Mouse (Mus musculus) lung, embryonic 15.5 days (tissue): ENCODE data around the gene Pbx2. TPM values are rescaled to one million over a fixed set of nuclear protein-coding genes. Genes with fewer than 3 reads are reported as not detected.

ENCODE experiments used
- ATAC-seq: fragments of 200-750 bp; cut with Nextera tagmentation; 2 replicates; pipeline ENCODE4 v1.8.0; 2017; ENCODE audit warnings: moderate number of reproducible peaks, borderline replicate concordance; ENCODE audit not compliant: low FRiP score, low TSS enrichment; ENCODE audit errors: extremely low read depth
- H3K27ac ChIP-seq: fragments of 300-500 bp; sonication (generic); 2 replicates; pipeline ENCODE4 v1.5.1; 2015; ENCODE audit warnings: moderate library complexity, mild to moderate bottlenecking, inconsistent platforms
- H3K27me3 ChIP-seq: fragments of 300-500 bp; sonication (generic); 2 replicates; pipeline ENCODE4 v1.6.1; 2015; ENCODE audit warnings: inconsistent platforms
- H3K36me3 ChIP-seq: fragments of 300-500 bp; sonication (generic); 2 replicates; pipeline ENCODE4 v1.6.1; 2015; ENCODE audit warnings: inconsistent platforms
- H3K4me1 ChIP-seq: fragments of 300-500 bp; sonication (generic); 2 replicates; pipeline ENCODE4 v1.6.1; 2015; ENCODE audit warnings: inconsistent platforms
- H3K4me2 ChIP-seq: fragments of 300-500 bp; sonication (generic); 2 replicates; pipeline ENCODE4 v1.6.1; 2015; ENCODE audit warnings: inconsistent platforms, mild to moderate bottlenecking, moderate library complexity
- H3K4me3 ChIP-seq: fragments of 300-500 bp; sonication (generic); 2 replicates; pipeline ENCODE4 v1.5.1; 2015; ENCODE audit warnings: mild to moderate bottlenecking, inconsistent platforms
- H3K9ac ChIP-seq: fragments of 300-500 bp; sonication (generic); 2 replicates; pipeline ENCODE4 v1.6.1; 2015; ENCODE audit warnings: inconsistent platforms
- H3K9me3 ChIP-seq: fragments of 300-500 bp; sonication (generic); 2 replicates; pipeline ENCODE4 v1.6.1; 2016; ENCODE audit warnings: inconsistent platforms
- WGBS: fragments of 180-500 bp; shearing (Covaris S2); methylation state at CpG from one replicate; pipeline ENCODE4 v1.1.7; 2015; 5-methylcytosine and 5-hydroxymethylcytosine counted together
- polyA plus RNA-seq: library from polyadenylated mRNA; unstranded; fragments of >200 nt; fragmentation: Nextera tagmentation; extraction: Ambion mirVana; gene quantifications from 2 replicates; pipeline ENCODE4 v1.2.1, GENCODE M21; 2015

Gene Pbx2
- polyA plus RNA-seq, 1 experiment from 2014 or later, result 9.8 TPM

GRCm38 (mm10) chr17:34561200-34561599 lies 29.9 kb upstream of the Pbx2 start:
- no peak for ATAC-seq
- peak overlapping the region; percentile 31; the same call in 1 of the 2 replicates for H3K4me2 ChIP-seq
- 61% methylated on average over 8 of the region's 8 CpGs for WGBS
- no peak overlapping the region for H3K9ac ChIP-seq
- peaks cover 16% of the 10 kb centered on the region for H3K4me1 ChIP-seq
- no peaks in the 10 kb centered on the region for H3K27me3 ChIP-seq
- no peaks in the 10 kb centered on the region for H3K36me3 ChIP-seq
- H3K4me3 ChIP-seq, result no peak overlapping the region
- peak overlapping the region; percentile 64 for H3K27ac ChIP-seq
- H3K9me3 ChIP-seq, result no peaks in the 10 kb centered on the region

- no peaks in the 10 kb centered on the region for H3K9me3 ChIP-seq
- no peaks in the 10 kb centered on the region for H3K27me3 ChIP-seq
- ATAC-seq, result no peak
- 58% methylated on average over 3 of the region's 3 CpGs for WGBS
- no peak overlapping the region for H3K4me3 ChIP-seq
- peaks cover 16% of the 10 kb centered on the region for H3K4me1 ChIP-seq
- H3K9ac ChIP-seq, result no peak overlapping the region
- H3K4me2 ChIP-seq, result no peak overlapping the region
- no peaks in the 10 kb centered on the region for H3K36me3 ChIP-seq
- H3K27ac ChIP-seq, result no peak overlapping the region
These were observed 28.5 kb upstream of the Pbx2 start for GRCm38 (mm10) chr17:34562595-34562994.

- Histone ChIP-seq H3K4me2 (no peak overlapping the region), H3K9me3 (no peaks in the 10 kb centered on the region), H3K27ac (no peak overlapping the region), H3K4me1 (peaks cover 16% of the 10 kb centered on the region), H3K9ac (no peak overlapping the region), H3K4me3 (no peak overlapping the region), H3K27me3 (no peaks in the 10 kb centered on the region), H3K36me3 (no peaks in the 10 kb centered on the region)
- ATAC-seq, result no peak
- WGBS, result 67% methylated on average over 11 of the region's 11 CpGs
These were observed 27.7 kb upstream of the Pbx2 start for GRCm38 (mm10) chr17:34563354-34563753.

- Histone ChIP-seq H3K9ac (no peak within 1 kb of the TSS), H3K4me1 (peaks cover 16% of the 10 kb centered on the region), H3K27me3 (no peaks in the 10 kb centered on the region), H3K36me3 (no peaks in the 10 kb centered on the region), H3K4me2 (peak within 1 kb of the TSS; percentile 49), H3K4me3 (peak within 1 kb of the TSS; percentile 30), H3K27ac (peak within 1 kb of the TSS; percentile 87), H3K9me3 (no peaks in the 10 kb centered on the region)
- WGBS, result 6% methylated on average over 6 of the region's 6 CpGs
- peak; percentile 60; the same call in 1 of the 2 replicates for ATAC-seq
These were observed 27.1 kb upstream of the Pbx2 start, which contains the start of gene Notch4 for GRCm38 (mm10) chr17:34564003-34564421. Notch4 (plus strand) TSS chr17:34564268.

- Histone ChIP-seq H3K9me3 (no peaks in the 10 kb centered on the region), H3K4me3 (peak overlapping the region; percentile 30), H3K4me2 (peak overlapping the region; percentile 49), H3K27ac (peak overlapping the region; percentile 87), H3K27me3 (no peaks in the 10 kb centered on the region), H3K4me1 (peaks cover 14% of the 10 kb centered on the region), H3K36me3 (no peaks in the 10 kb centered on the region), H3K9ac (no peak overlapping the region)
- 29% methylated on average over 3 of the region's 3 CpGs for WGBS
- peak; percentile 49; the same call in 1 of the 2 replicates for ATAC-seq
These were observed 26.3 kb upstream of the Pbx2 start for GRCm38 (mm10) chr17:34564796-34565195.

- no peak overlapping the region for H3K27ac ChIP-seq
- 55% methylated on average over 9 of the region's 9 CpGs for WGBS
- peaks cover 14% of the 10 kb centered on the region for H3K4me1 ChIP-seq
- no peaks in the 10 kb centered on the region for H3K9me3 ChIP-seq
- H3K36me3 ChIP-seq, result no peaks in the 10 kb centered on the region
- H3K4me3 ChIP-seq, result no peak overlapping the region
- no peak overlapping the region for H3K9ac ChIP-seq
- H3K4me2 ChIP-seq, result no peak overlapping the region
- no peaks in the 10 kb centered on the region for H3K27me3 ChIP-seq
- no peak for ATAC-seq
These were observed 23.8 kb upstream of the Pbx2 start for GRCm38 (mm10) chr17:34567311-34567710.

GRCm38 (mm10) chr17:34568421-34568820 lies 22.6 kb upstream of the Pbx2 start:
- Histone ChIP-seq H3K4me2 (no peak overlapping the region), H3K4me3 (no peak overlapping the region), H3K9me3 (no peaks in the 10 kb centered on the region), H3K27me3 (no peaks in the 10 kb centered on the region), H3K36me3 (no peaks in the 10 kb centered on the region), H3K27ac (no peak overlapping the region), H3K4me1 (peaks cover 14% of the 10 kb centered on the region), H3K9ac (no peak overlapping the region)
- 71% methylated on average over 13 of the region's 13 CpGs for WGBS
- ATAC-seq, result no peak

- Histone ChIP-seq H3K27me3 (no peaks in the 10 kb centered on the region), H3K9ac (no peak overlapping the region), H3K9me3 (no peaks in the 10 kb centered on the region), H3K4me1 (peaks cover 2% of the 10 kb centered on the region; the same call in 1 of the 2 replicates), H3K36me3 (no peaks in the 10 kb centered on the region), H3K4me2 (no peak overlapping the region), H3K27ac (no peak overlapping the region), H3K4me3 (no peak overlapping the region)
- 63% methylated on average over 4 of the region's 4 CpGs for WGBS
- ATAC-seq, result no peak
These were observed 21.1 kb upstream of the Pbx2 start for GRCm38 (mm10) chr17:34569919-34570318.

- WGBS, result 18% methylated on average over 5 of the region's 5 CpGs
- H3K4me3 ChIP-seq, result no peak overlapping the region
- ATAC-seq, result no peak
- peaks cover 4% of the 10 kb centered on the region; the same call in 1 of the 2 replicates for H3K4me1 ChIP-seq
- no peaks in the 10 kb centered on the region for H3K36me3 ChIP-seq
- H3K9me3 ChIP-seq, result no peaks in the 10 kb centered on the region
- no peak overlapping the region for H3K27ac ChIP-seq
- no peaks in the 10 kb centered on the region for H3K27me3 ChIP-seq
- H3K9ac ChIP-seq, result no peak overlapping the region
- H3K4me2 ChIP-seq, result no peak overlapping the region
These were observed 19.2 kb upstream of the Pbx2 start for GRCm38 (mm10) chr17:34571875-34572274.

GRCm38 (mm10) chr17:34572361-34572760 lies 18.7 kb upstream of the Pbx2 start:
- H3K36me3 ChIP-seq, result no peaks in the 10 kb centered on the region
- peaks cover 4% of the 10 kb centered on the region; the same call in 1 of the 2 replicates for H3K4me1 ChIP-seq
- no peak overlapping the region for H3K27ac ChIP-seq
- no peaks in the 10 kb centered on the region for H3K27me3 ChIP-seq
- H3K9me3 ChIP-seq, result no peaks in the 10 kb centered on the region
- H3K4me3 ChIP-seq, result no peak overlapping the region
- no peak overlapping the region for H3K4me2 ChIP-seq
- 13% methylated on average over 15 of the region's 15 CpGs for WGBS
- ATAC-seq, result no peak
- H3K9ac ChIP-seq, result no peak overlapping the region

- Histone ChIP-seq H3K27me3 (no peaks in the 10 kb centered on the region), H3K36me3 (no peaks in the 10 kb centered on the region), H3K4me3 (no peak overlapping the region), H3K9ac (no peak overlapping the region), H3K4me2 (no peak overlapping the region), H3K4me1 (peaks cover 4% of the 10 kb centered on the region; the same call in 1 of the 2 replicates), H3K9me3 (no peaks in the 10 kb centered on the region), H3K27ac (no peak overlapping the region)
- no peak for ATAC-seq
- WGBS, result 47% methylated on average over 5 of the region's 5 CpGs
These were observed 14.5 kb upstream of the Pbx2 start for GRCm38 (mm10) chr17:34576577-34576976.

- H3K27ac ChIP-seq, result no peak overlapping the region
- WGBS, result 86% methylated on average over 3 of the region's 3 CpGs
- H3K27me3 ChIP-seq, result no peaks in the 10 kb centered on the region
- H3K4me3 ChIP-seq, result no peak overlapping the region
- no peak overlapping the region for H3K9ac ChIP-seq
- ATAC-seq, result no peak
- no peak overlapping the region for H3K4me2 ChIP-seq
- H3K36me3 ChIP-seq, result no peaks in the 10 kb centered on the region
- peaks cover 4% of the 10 kb centered on the region; the same call in 1 of the 2 replicates for H3K4me1 ChIP-seq
- no peaks in the 10 kb centered on the region for H3K9me3 ChIP-seq
These were observed 13.0 kb upstream of the Pbx2 start for GRCm38 (mm10) chr17:34578070-34578469.

- Histone ChIP-seq H3K4me2 (no peak overlapping the region), H3K27ac (no peak overlapping the region), H3K36me3 (no peaks in the 10 kb centered on the region), H3K4me1 (peaks cover 12% of the 10 kb centered on the region), H3K27me3 (no peaks in the 10 kb centered on the region), H3K9ac (no peak overlapping the region), H3K9me3 (no peaks in the 10 kb centered on the region), H3K4me3 (no peak overlapping the region)
- no peak for ATAC-seq
- WGBS, result 73% methylated on average over 12 of the region's 12 CpGs
These were observed 8.5 kb upstream of the Pbx2 start for GRCm38 (mm10) chr17:34582528-34582927.
